ENCODE assay signal across 9 mouse cellular contexts in genomic region chr6:72787322-72787947, GRCm38 (mm10). TPM values are rescaled to one million over a fixed set of nuclear protein-coding genes. Genes with fewer than 3 reads are reported as not detected.
A peak's percentile ranks its signal among the peaks of the same experiment; 100 is the strongest.
DNase-seq lines count a peak whose midpoint lies in the region; ATAC-seq and TF ChIP-seq lines count a peak whose summit lies in the region.
"Had no signal": no experiment of that assay in that cellular context is flagged by ENCODE, and none has a peak within 500 bp of the region (broad histone marks: within the 10 kb centered on the region; RNA-seq: fewer than 3 reads in every experiment).

No protein-coding gene starts in this region.

- TF ChIP-seq POLR2A in ES-Bruce4 (IDR thresholded peaks at IDR 0.05; ENCODE audit: insufficient read depth, low read length), result no peak
- no peak for TF ChIP-seq POLR2A in cortical plate, adult 2 months (IDR thresholded peaks at IDR 0.05; ENCODE audit: extremely low read depth, insufficient read depth, low read length)

- H3K4me2 ChIP-seq in hindbrain, embryonic 12.5 days (replicated peaks), result peak overlapping the region; percentile 97
- H3K4me2 ChIP-seq in liver, embryonic 13.5 days, result peak overlapping the region; percentile 72

- TF ChIP-seq EP300 in ES-Bruce4 (IDR thresholded peaks at IDR 0.05; ENCODE audit: insufficient read depth, low read depth, low read length), result peak; percentile 99

- no peak for DNase-seq in liver, embryonic 13.5 days
- peak; percentile 72 for DNase-seq in retina, postnatal 1 day
- no peak for DNase-seq in left cerebral cortex, adult 8-10 months (ENCODE audit: low spot score in 2 of 2)
- no peak for DNase-seq in right cerebral cortex, adult 18-20 months
- DNase-seq in gastrocnemius, adult 8-10 months (ENCODE audit: low spot score in 2 of 2), result no peak

- H3K4me3 ChIP-seq in ES-Bruce4 (ENCODE audit: low read depth, low read length), result peak overlapping the region; percentile 80
- peak overlapping the region; percentile 40 for H3K4me3 ChIP-seq in cortical plate, adult 2 months (ENCODE audit: insufficient read depth, low read length)
- peak overlapping the region; percentile 69 for H3K4me3 ChIP-seq in hindbrain, embryonic 12.5 days
- peak overlapping the region; percentile 64 for H3K4me3 ChIP-seq in liver, embryonic 13.5 days (replicated peaks)

- H3K36me3 ChIP-seq in ES-Bruce4 (ENCODE audit: control insufficient read depth, insufficient read depth, low read length, poor library complexity, severe bottlenecking), result peaks cover 14% of the 10 kb centered on the region
- no peaks in the 10 kb centered on the region for H3K36me3 ChIP-seq in hindbrain, embryonic 12.5 days
- H3K36me3 ChIP-seq in liver, embryonic 13.5 days, result no peaks in the 10 kb centered on the region

- H3K9me3 ChIP-seq in ES-Bruce4 (replicated peaks; ENCODE audit: control insufficient read depth, insufficient read depth, low read length, poor library complexity, severe bottlenecking), result no peaks in the 10 kb centered on the region
- H3K9me3 ChIP-seq in hindbrain, embryonic 12.5 days (replicated peaks), result no peaks in the 10 kb centered on the region
- no peaks in the 10 kb centered on the region for H3K9me3 ChIP-seq in liver, embryonic 13.5 days (replicated peaks)
- H3K9me3 ChIP-seq: megakaryocyte, embryonic 14.5 days had no signal

- no peak for ATAC-seq in hindbrain, embryonic 12.5 days (ENCODE audit: low FRiP score)
- ATAC-seq in liver, embryonic 13.5 days (ENCODE audit: low read depth), result no peak

- no peak for TF ChIP-seq CTCF in ES-Bruce4 (IDR thresholded peaks at IDR 0.05; ENCODE audit: low read depth, low read length)
- no peak for TF ChIP-seq CTCF in cortical plate, adult 2 months (IDR thresholded peaks at IDR 0.05; ENCODE audit: extremely low read depth, insufficient read depth, low read length)

- H3K27me3 ChIP-seq in ES-Bruce4 (ENCODE audit: control insufficient read depth, insufficient read depth, low read length, poor library complexity, severe bottlenecking), result no peaks in the 10 kb centered on the region
- H3K27me3 ChIP-seq in hindbrain, embryonic 12.5 days, result peaks cover 21% of the 10 kb centered on the region
- H3K27me3 ChIP-seq in liver, embryonic 13.5 days, result peaks cover 46% of the 10 kb centered on the region

- WGBS in hindbrain, embryonic 12.5 days, result under 1% methylated on average over 19 of the region's 19 CpGs
- WGBS in liver, embryonic 13.5 days (ENCODE audit: insufficient replicate concordance), result 22% methylated on average over 19 of the region's 19 CpGs

- peak overlapping the region; percentile 88 for H3K9ac ChIP-seq in ES-Bruce4 (ENCODE audit: low read depth, poor library complexity, severe bottlenecking)
- peak overlapping the region; percentile 72 for H3K9ac ChIP-seq in hindbrain, embryonic 12.5 days
- peak overlapping the region; percentile 67 for H3K9ac ChIP-seq in liver, embryonic 13.5 days

- H3K27ac ChIP-seq in ES-Bruce4 (ENCODE audit: insufficient read depth, low read length), result peak overlapping the region; percentile 28; the same call in 1 of the 2 replicates
- no peak overlapping the region for H3K27ac ChIP-seq in cortical plate, adult 2 months (ENCODE audit: insufficient read depth, low read length)
- no peak overlapping the region for H3K27ac ChIP-seq in hindbrain, embryonic 12.5 days
- no peak overlapping the region for H3K27ac ChIP-seq in liver, embryonic 13.5 days

- no peaks in the 10 kb centered on the region for H3K4me1 ChIP-seq in ES-Bruce4 (ENCODE audit: control insufficient read depth, insufficient read depth, low read length)
- peaks cover 4% of the 10 kb centered on the region for H3K4me1 ChIP-seq in cortical plate, adult 2 months (ENCODE audit: control insufficient read depth, insufficient read depth, low read length)
- H3K4me1 ChIP-seq in hindbrain, embryonic 12.5 days, result peaks cover 20% of the 10 kb centered on the region
- H3K4me1 ChIP-seq in liver, embryonic 13.5 days (replicated peaks), result peaks cover 14% of the 10 kb centered on the region; the same call in 1 of the 2 replicates

RNA-seq across cellular contexts. Expression of gene Tcf7l1, which starts 1.6 kb away (rescaled TPM):
- polyA plus RNA-seq in ES-Bruce4 (2011; ENCODE audit: insufficient read depth, insufficient read length, low read depth, missing spikeins), result 84.8 and 93.4 TPM in 2 replicates
- 3.6 and 3.7 TPM in 2 replicates for polyA plus RNA-seq in cortical plate, adult 2 months (2012; rRNA removed)
- 24.2 and 24.7 TPM in 2 replicates for polyA plus RNA-seq in hindbrain, embryonic 12.5 days (2016; fragmentation: Nextera tagmentation; extraction: Ambion mirVana)
- 3.3 and 4.0 TPM in 2 replicates for polyA plus RNA-seq in liver, embryonic 13.5 days (2015; fragmentation: Nextera tagmentation; extraction: Ambion mirVana)
- total RNA-seq in left cerebral cortex, adult 8-10 months (2022), result 1 to 10 TPM; 3.1 to 4.6 (median 4.1) TPM
- 1 to 10 TPM; 3.0 to 5.0 (median 4.2) TPM for total RNA-seq in gastrocnemius, adult 8-10 months (2022)
